Mouse (Mus musculus) ES-Bruce4 (cell line): ENCODE results near the gene Sema3c. TPM values are rescaled to one million over a fixed set of nuclear protein-coding genes. Genes with fewer than 3 reads are reported as not detected.
"Not testable (repeated sequence)": the region's sequence is repeated elsewhere in the genome, so short reads cannot be mapped to it uniquely, and the experiment has no call there.

ENCODE experiments used
- H3K27ac ChIP-seq: 2 replicates; pipeline ENCODE4 v1.5.1; 2012; ENCODE audit warnings: low read length, inconsistent platforms; ENCODE audit not compliant: insufficient read depth
- H3K27me3 ChIP-seq: 2 replicates; pipeline ENCODE4 v1.6.1; 2012; ENCODE audit warnings: mild to moderate bottlenecking, low read length, inconsistent platforms; ENCODE audit not compliant: control insufficient read depth, poor library complexity, insufficient read depth, severe bottlenecking
- H3K36me3 ChIP-seq: 2 replicates; pipeline ENCODE4 v1.6.1; 2012; ENCODE audit warnings: inconsistent platforms, mild to moderate bottlenecking, low read length, moderate library complexity; ENCODE audit not compliant: control insufficient read depth, poor library complexity, insufficient read depth, severe bottlenecking
- H3K4me1 ChIP-seq: one replicate; pipeline ENCODE4 v1.8.1; 2011; ENCODE audit warnings: low read length; ENCODE audit not compliant: control insufficient read depth, insufficient read depth
- H3K4me3 ChIP-seq: 2 replicates; pipeline ENCODE4 v1.5.1; 2011; ENCODE audit warnings: low read depth, mild to moderate bottlenecking, low read length
- H3K9ac ChIP-seq: 2 replicates; pipeline ENCODE4 v1.6.1; 2012; ENCODE audit warnings: low read depth, mild to moderate bottlenecking, inconsistent platforms; ENCODE audit not compliant: poor library complexity, severe bottlenecking
- H3K9me3 ChIP-seq: replicated peaks from 2 replicates; pipeline ENCODE4 v1.6.1; 2012; ENCODE audit warnings: mild to moderate bottlenecking, low read length, inconsistent platforms; ENCODE audit not compliant: control insufficient read depth, poor library complexity, insufficient read depth, severe bottlenecking
- CTCF ChIP-seq: IDR thresholded peaks from one replicate; pipeline ENCODE4 v1.8.1; 2011; ENCODE audit warnings: low read depth, low read length
- EP300 ChIP-seq: IDR thresholded peaks from 2 replicates; pipeline ENCODE4 v1.6.1; 2011; ENCODE audit warnings: low read depth, low read length; ENCODE audit not compliant: insufficient read depth
- POLR2A ChIP-seq: IDR thresholded peaks from one replicate; pipeline ENCODE4 v1.8.1; 2011; ENCODE audit warnings: low read length; ENCODE audit not compliant: insufficient read depth
- polyA plus RNA-seq: library from polyadenylated mRNA; stranded (reverse); fragments of >200 nt; gene quantifications from 2 replicates; pipeline ENCODE4 v1.2.4, GENCODE M21; 2011; ENCODE audit warnings: low read depth; ENCODE audit not compliant: missing spikeins, insufficient read depth, insufficient read length

Gene Sema3c
- 10.2 and 11.4 TPM in 2 replicates for polyA plus RNA-seq

- H3K36me3 ChIP-seq = no peaks in the 10 kb centered on the region
- peak within 1 kb of the TSS; percentile 65 for H3K4me3 ChIP-seq
- peak within 1 kb of the TSS; percentile 8 for H3K9ac ChIP-seq
- TF ChIP-seq POLR2A = no peak
- TF ChIP-seq EP300 = no peak
- TF ChIP-seq CTCF = peak; percentile 1
- H3K4me1 ChIP-seq = no peaks in the 10 kb centered on the region
- H3K9me3 ChIP-seq = no peaks in the 10 kb centered on the region
- no peak within 1 kb of the TSS for H3K27ac ChIP-seq
- H3K27me3 ChIP-seq = no peaks in the 10 kb centered on the region; the same call in 1 of the 2 replicates
Observed at GRCm38 (mm10) chr5:17573694-17574380, at the start of gene Sema3c. Sema3c (plus strand) TSS chr5:17574281.

DNA sequence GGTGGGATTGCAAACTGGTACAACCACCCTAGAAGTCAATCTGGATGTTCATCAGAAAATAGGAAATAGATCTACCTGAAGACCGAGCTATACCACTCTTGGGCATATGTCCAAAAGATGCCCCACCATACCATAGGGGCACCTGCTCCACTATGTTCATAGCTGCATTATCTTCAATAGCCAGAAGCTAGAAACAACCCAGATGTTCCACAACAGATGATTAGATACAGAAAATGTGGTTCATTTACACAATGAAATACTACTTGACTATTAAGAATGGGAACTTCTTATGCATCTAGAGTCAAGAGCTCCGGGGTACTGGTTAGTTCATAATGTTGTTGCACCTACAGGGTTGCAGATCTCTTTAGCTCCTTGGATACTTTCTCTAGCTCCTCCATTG is 42.9 kb upstream of the Sema3c start:
- H3K27ac ChIP-seq, H3K4me3 ChIP-seq, H3K4me1 ChIP-seq, H3K9ac ChIP-seq, H3K36me3 ChIP-seq, H3K9me3 ChIP-seq, H3K27me3 ChIP-seq: not testable (repeated sequence)

DNA sequence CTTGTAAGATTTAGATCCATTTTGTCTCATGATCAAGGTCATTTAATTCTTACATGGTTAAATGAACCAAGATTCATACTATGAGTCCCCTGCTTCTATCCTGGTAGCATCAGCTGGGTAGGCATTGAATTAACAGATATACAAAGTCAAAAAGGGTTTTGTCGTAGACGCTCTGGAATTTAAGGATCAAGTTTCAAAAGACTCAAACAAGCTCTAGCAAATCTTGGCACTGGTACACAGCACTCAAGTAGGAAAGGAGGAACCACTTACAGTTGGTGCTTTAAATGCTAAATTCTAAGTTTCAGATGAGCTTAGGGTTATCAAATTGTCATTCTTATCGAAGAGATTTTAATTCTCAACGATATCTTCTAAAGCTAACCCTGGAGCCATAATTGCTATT is 30.9 kb upstream of the Sema3c start:
- Histone ChIP-seq H3K9me3 (no peaks in the 10 kb centered on the region), H3K36me3 (no peaks in the 10 kb centered on the region), H3K9ac (no peak overlapping the region), H3K4me1 (no peaks in the 10 kb centered on the region), H3K27me3 (no peaks in the 10 kb centered on the region), H3K4me3 (no peak overlapping the region), H3K27ac (no peak overlapping the region)
- no peak for TF ChIP-seq CTCF
- TF ChIP-seq POLR2A = no peak
- TF ChIP-seq EP300 = no peak

- H3K4me3 ChIP-seq = no peak overlapping the region
- no peak overlapping the region for H3K27ac ChIP-seq
- H3K27me3 ChIP-seq = no peaks in the 10 kb centered on the region
- H3K9ac ChIP-seq = no peak overlapping the region
- no peak for TF ChIP-seq CTCF
- no peak for TF ChIP-seq POLR2A
- H3K36me3 ChIP-seq = no peaks in the 10 kb centered on the region
- H3K9me3 ChIP-seq = no peaks in the 10 kb centered on the region
- H3K4me1 ChIP-seq = no peaks in the 10 kb centered on the region
Observed at GRCm38 (mm10) chr5:17544904-17545449, 29.1 kb upstream of the Sema3c start.

- no peak for TF ChIP-seq POLR2A
- TF ChIP-seq CTCF = no peak
- no peak for TF ChIP-seq EP300
- no peaks in the 10 kb centered on the region for H3K27me3 ChIP-seq
- H3K36me3 ChIP-seq = no peaks in the 10 kb centered on the region
- no peak overlapping the region for H3K9ac ChIP-seq
- no peak overlapping the region for H3K27ac ChIP-seq
- H3K4me3 ChIP-seq = no peak overlapping the region
- H3K4me1 ChIP-seq = no peaks in the 10 kb centered on the region
- H3K9me3 ChIP-seq = no peaks in the 10 kb centered on the region
Observed at GRCm38 (mm10) chr5:17551693-17552092, 22.4 kb upstream of the Sema3c start.

- H3K27me3 ChIP-seq = no peaks in the 10 kb centered on the region
- TF ChIP-seq CTCF (no peak), EP300 (no peak), POLR2A (no peak)
- H3K4me3 ChIP-seq = no peak overlapping the region
- no peaks in the 10 kb centered on the region for H3K36me3 ChIP-seq
- no peaks in the 10 kb centered on the region for H3K9me3 ChIP-seq
- no peaks in the 10 kb centered on the region for H3K4me1 ChIP-seq
- H3K27ac ChIP-seq = no peak overlapping the region
- no peak overlapping the region for H3K9ac ChIP-seq
Observed at GRCm38 (mm10) chr5:17556073-17556473, 18.0 kb upstream of the Sema3c start.
